In genomic region chr3:152320972-152321645, GRCm38 (mm10) we compare ENCODE assay signal across 17 mouse cellular contexts. TPM values are rescaled to one million over a fixed set of nuclear protein-coding genes. Genes with fewer than 3 reads are reported as not detected.
A peak's percentile ranks its signal among the peaks of the same experiment; 100 is the strongest.
DNase-seq lines count a peak whose midpoint lies in the region; ATAC-seq lines count a peak whose summit lies in the region.
"Had no signal": no experiment of that assay in that cellular context is flagged by ENCODE, and none has a peak within 500 bp of the region (broad histone marks: within the 10 kb centered on the region; RNA-seq: fewer than 3 reads in every experiment).

No protein-coding gene starts in this region.

- no peak overlapping the region for H3K27ac ChIP-seq in heart, embryonic 12.5 days (ENCODE audit: poor library complexity, severe bottlenecking)
- H3K27ac ChIP-seq: gastrocnemius, adult 2 months; layer of hippocampus, adult 2 months had no signal

- no peaks in the 10 kb centered on the region for H3K4me1 ChIP-seq in heart, embryonic 12.5 days (replicated peaks)

- no peak overlapping the region for H3K4me2 ChIP-seq in heart, embryonic 12.5 days

- H3K27me3 ChIP-seq in heart, embryonic 12.5 days (replicated peaks) = no peaks in the 10 kb centered on the region
- H3K27me3 ChIP-seq: megakaryocyte, embryonic 14.5 days had no signal

- H3K9me3 ChIP-seq in heart, embryonic 12.5 days (replicated peaks) = no peaks in the 10 kb centered on the region
- H3K9me3 ChIP-seq: megakaryocyte, embryonic 14.5 days had no signal

- no peak overlapping the region for H3K4me3 ChIP-seq in heart, embryonic 12.5 days
- H3K4me3 ChIP-seq: gastrocnemius, adult 2 months; layer of hippocampus, adult 2 months; megakaryocyte, embryonic 14.5 days; myocyte had no signal

- peaks cover 34% of the 10 kb centered on the region for H3K36me3 ChIP-seq in heart, embryonic 12.5 days

- no peak overlapping the region for H3K9ac ChIP-seq in heart, embryonic 12.5 days

- WGBS in heart, embryonic 12.5 days = 86% methylated on average over 10 of the region's 10 CpGs

- no peak for ATAC-seq in heart, embryonic 12.5 days (ENCODE audit: insufficient number of reproducible peaks, low FRiP score)
- ATAC-seq: activated CD4-positive, CD25-positive, alpha-beta regulatory T cell, adult 4 months had no signal

- DNase-seq in heart, adult 18-20 months = peak; percentile 70 to 76
- DNase-seq in A20 (ENCODE audit: low read depth, low spot score) (peak; percentile 36), ZHBTc4 (ENCODE audit: low read depth, low spot score) (peak; percentile 60)
- DNase-seq in heart, postnatal 4 days = peak; percentile 53
- DNase-seq in left cerebral cortex, adult 8-10 months (ENCODE audit: low spot score in 2 of 2) = no peak
- DNase-seq in embryo, embryonic 10 days (ENCODE audit: low spot score) = no peak
- DNase-seq in adrenal gland, postnatal 14 days = no peak
- DNase-seq: cerebellum, adult 9-10 months; gastrocnemius, adult 2 months; kidney, adult 18-20 months; right cerebral cortex, postnatal 14 days; thymus, adult 2 months had no signal

RNA-seq across cellular contexts. Expression of gene Miga1, which starts 19.1 kb away (rescaled TPM):
- total RNA-seq in heart, adult 18-20 months (2021) = 10 to 100 TPM; 10.8 to 14.7 TPM
- polyA plus RNA-seq in heart, embryonic 12.5 days (2016; fragmentation: Nextera tagmentation; extraction: Ambion mirVana) = 18.0 and 18.8 TPM in 2 replicates
- 10 to 100 TPM; 17.2 to 17.7 TPM for total RNA-seq in heart, postnatal 4 days (2021)
- 10 to 100 TPM; 82.5 to 93.1 (median 87.5) TPM for total RNA-seq in left cerebral cortex, adult 8-10 months (2022)
- 9.3 and 11.5 TPM in 2 replicates for total RNA-seq in adrenal gland, postnatal 14 days (2021)

RNA-seq across cellular contexts. Expression of gene Usp33, which starts 25.2 kb away (rescaled TPM):
- total RNA-seq in heart, adult 18-20 months (2021) = 10 to 100 TPM; 22.2 to 24.3 TPM
- polyA plus RNA-seq in heart, embryonic 12.5 days (2016; fragmentation: Nextera tagmentation; extraction: Ambion mirVana) = 37.7 and 38.1 TPM in 2 replicates
- 10 to 100 TPM; 29.9 to 31.6 TPM for total RNA-seq in heart, postnatal 4 days (2021)
- 100 to 1,000 TPM; 129 to 150 (median 142) TPM for total RNA-seq in left cerebral cortex, adult 8-10 months (2022)
- 73.5 and 83.9 TPM in 2 replicates for total RNA-seq in adrenal gland, postnatal 14 days (2021)

RNA-seq across cellular contexts. Expression of gene Nexn, which starts 55.0 kb away (rescaled TPM):
- total RNA-seq in heart, adult 18-20 months (2021) = 100 to 1,000 TPM; 321 to 331 TPM
- polyA plus RNA-seq in heart, embryonic 12.5 days (2016; fragmentation: Nextera tagmentation; extraction: Ambion mirVana) = 226 and 246 TPM in 2 replicates
- 100 to 1,000 TPM; 281 to 301 TPM for total RNA-seq in heart, postnatal 4 days (2021)
- total RNA-seq in left cerebral cortex, adult 8-10 months (2022) = 1 to 10 TPM; 6.5 to 9.8 (median 7.7) TPM
- 7.6 and 7.9 TPM in 2 replicates for total RNA-seq in adrenal gland, postnatal 14 days (2021)

Comparison
In these comparisons a context has a peak if more than half of its experiments do, and no peak if none do; other contexts are left out.
1. DNase-seq: peak in heart, adult 18-20 months (2 of 2), A20 (single experiment), ZHBTc4 (single experiment) and heart, postnatal 4 days (single experiment); none in left cerebral cortex, adult 8-10 months (0 of 2), embryo, embryonic 10 days (single experiment) and adrenal gland, postnatal 14 days (single experiment).
2. RNA of gene Nexn, which starts 55.0 kb away (total RNA-seq): 321 to 331 TPM in heart, adult 18-20 months and 281 to 301 TPM in heart, postnatal 4 days; 6.5 to 9.8 TPM in left cerebral cortex, adult 8-10 months and 7.6 to 7.9 TPM in adrenal gland, postnatal 14 days; every median in the first group is over 10 times any median in the second.